Mouse (Mus musculus): ENCODE measurements at regions not wholly inside any gene's neighbourhood (a gene's known extent, or its start where the extent isn't known, plus 50 kb on each side); places are given as distances from the start of the nearest gene placed in this dataset.

- DNase-seq (ENCODE audit: low spot score) = no peak
Observed at GRCm38 (mm10) chr13:97616919-97617318, 143.5 kb downstream of the Gm10260 start.

- DNase-seq (ENCODE audit: low spot score) = peak; percentile 6
Observed at GRCm38 (mm10) chr13:97607221-97607723, 153.2 kb downstream of the Gm10260 start.

GRCm38 (mm10) chr13:97604451-97604850 is 156.0 kb downstream of the Gm10260 start:
- DNase-seq (ENCODE audit: low spot score) = no peak

DNA sequence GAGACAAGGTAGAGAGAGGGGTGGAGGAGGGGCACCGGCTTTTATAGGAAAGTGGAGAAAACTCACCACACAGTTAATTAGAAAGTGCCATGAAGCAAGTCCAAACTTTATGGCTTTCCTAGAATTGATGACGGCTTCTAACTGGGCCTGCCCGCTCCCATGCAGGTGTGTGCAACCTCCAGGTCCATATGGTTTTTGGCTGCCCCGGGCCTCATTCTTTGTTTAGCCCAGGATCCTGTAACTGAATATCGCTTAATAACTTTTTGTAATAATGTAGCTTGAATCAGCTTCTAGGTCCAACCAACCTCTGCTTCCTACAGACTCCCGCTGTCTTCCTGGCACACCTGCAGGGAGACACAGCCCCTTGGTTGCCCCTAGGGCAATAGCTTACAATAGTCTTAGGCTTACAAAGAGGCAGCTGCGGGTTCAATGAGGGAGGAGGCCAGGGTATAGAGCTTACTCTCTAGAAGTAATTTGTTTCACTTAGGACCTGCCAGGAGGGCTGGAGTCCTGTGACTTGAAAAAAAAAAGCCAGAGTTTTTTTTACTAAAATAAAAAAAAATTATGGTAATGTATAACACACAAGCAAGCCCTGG is 159.2 kb downstream of the Gm10260 start:
- no peak for DNase-seq (ENCODE audit: low spot score)

- DNase-seq (ENCODE audit: low spot score) = no peak
Observed at GRCm38 (mm10) chr13:97600136-97600535, 160.3 kb downstream of the Gm10260 start.

- no peak for DNase-seq (ENCODE audit: low spot score)
Observed at GRCm38 (mm10) chr13:97598507-97599431, 161.7 kb downstream of the Gm10260 start.

DNA sequence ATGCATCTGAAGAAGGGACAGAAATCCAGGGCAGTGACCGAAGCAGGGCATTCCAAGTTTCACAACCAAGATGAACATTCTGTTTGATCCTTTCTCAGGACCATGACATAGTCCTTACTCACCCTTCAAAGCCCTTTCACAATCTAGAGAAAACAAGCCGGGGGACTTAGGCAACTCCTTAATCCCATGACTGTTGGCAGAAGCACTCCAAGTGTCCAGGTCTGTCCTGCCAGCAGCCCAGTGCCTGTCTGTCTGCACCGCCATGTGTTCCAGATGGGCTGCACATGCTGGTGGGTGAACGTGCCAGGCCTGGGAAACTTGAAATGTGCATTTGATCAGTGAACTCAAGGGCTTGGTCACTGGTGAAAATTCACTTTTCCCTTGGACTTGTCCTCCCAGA is 165.6 kb downstream of the Gm10260 start:
- DNase-seq (ENCODE audit: low spot score) = no peak

GRCm38 (mm10) chr13:97589626-97590025 is 170.8 kb downstream of the Gm10260 start:
- no peak for DNase-seq (ENCODE audit: low spot score)

DNA sequence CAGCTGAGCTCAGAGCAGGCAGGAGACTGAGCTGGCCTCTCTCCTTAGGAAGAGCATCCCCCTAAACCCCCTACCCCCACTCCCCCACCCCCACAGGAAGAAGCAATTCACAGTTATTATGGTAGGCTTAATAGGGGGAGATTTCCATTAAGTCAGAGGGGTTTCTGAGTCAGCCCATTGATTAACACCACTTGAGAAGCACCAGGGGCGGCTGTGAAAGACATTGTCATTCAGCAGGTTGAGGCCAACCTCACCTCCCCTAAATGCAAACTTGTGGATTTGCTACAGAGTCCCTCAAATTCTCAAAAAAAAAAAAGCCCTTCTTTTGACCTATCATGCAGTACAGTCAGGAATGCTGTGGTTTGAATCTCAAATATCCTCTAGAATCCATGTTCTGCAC is 172.3 kb downstream of the Gm10260 start:
- no peak for DNase-seq (ENCODE audit: low spot score)

DNA sequence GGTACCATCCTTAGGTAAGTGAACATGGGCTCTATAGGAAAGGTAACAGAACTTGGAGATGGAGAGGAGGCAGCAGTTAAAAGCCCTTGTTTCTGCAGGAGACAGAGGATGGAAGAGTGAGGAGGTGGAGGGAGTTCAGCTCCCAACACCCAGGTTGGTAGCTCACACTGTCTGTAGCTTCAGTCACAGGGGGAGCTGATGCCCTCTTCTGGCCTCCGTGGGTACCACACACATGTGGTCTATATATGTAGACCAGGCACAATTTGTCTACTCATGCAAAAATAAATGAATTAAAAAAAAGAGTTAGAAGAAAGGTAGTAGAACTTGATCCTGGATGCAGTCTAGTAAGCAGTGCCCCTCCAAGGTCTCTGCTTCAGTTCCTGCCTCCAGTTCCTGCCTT is 173.3 kb downstream of the Gm10260 start:
- no peak for DNase-seq (ENCODE audit: low spot score)

- no peak for DNase-seq (ENCODE audit: low spot score)
Observed at GRCm38 (mm10) chr13:97584045-97584444, 176.4 kb downstream of the Gm10260 start.

DNA sequence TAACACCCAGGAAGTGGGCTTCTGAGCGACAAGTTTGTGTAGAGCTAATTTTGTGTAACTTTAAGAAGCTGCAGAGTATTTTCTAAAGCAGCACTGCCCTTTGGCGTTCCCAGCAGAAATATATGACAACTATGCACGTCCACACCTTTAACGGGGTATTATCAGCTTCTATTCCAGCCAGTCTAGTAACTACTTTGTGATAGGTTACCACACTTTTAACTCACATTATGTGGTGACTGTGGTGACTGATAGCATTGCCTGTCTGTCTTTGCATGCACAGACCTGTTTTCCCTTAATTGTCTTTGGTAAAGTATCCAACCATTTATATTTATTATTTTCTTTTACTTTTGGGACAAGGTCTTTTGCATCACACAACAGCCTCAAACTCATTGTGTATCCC is 179.1 kb downstream of the Gm10260 start:
- no peak for DNase-seq (ENCODE audit: low spot score)

GRCm38 (mm10) chr13:97580241-97580874 is 180.1 kb downstream of the Gm10260 start:
- no peak for DNase-seq (ENCODE audit: low spot score)

GRCm38 (mm10) chr13:97578595-97578994 is 181.8 kb downstream of the Gm10260 start:
- no peak for DNase-seq (ENCODE audit: low spot score)

DNA sequence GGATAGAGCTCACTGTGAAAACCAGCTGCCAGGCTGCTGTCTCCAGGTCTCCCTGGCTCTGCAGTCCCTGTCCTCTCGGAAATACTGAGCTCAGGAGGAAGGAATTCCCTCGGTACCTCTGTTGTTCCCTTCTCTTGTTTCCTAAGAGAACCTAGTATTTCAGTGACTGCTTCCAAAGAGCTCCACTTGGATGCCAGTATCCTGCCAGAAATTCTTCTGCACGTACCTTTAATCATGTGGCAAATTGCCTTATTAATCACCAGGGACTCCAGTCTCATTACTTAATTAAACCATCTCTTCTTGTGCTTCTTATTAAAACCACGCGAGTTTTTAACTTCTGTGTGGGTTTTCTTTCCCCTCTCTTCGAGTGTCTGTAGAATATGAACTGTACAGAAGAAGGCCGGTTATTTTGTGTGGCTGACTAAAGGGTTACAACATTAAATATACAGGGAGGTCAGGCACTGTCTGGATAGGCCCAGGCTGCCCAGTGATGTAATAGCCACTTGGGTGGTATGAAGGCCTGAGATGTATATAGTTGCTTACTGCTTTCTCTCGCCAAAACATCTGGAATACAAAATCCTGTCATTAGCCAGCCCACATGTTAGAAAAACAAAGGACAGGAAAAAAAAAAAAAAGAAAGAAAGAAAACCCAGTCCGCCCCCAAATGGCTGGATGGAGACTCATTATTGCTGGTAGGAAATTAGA is 183.2 kb downstream of the Gm10260 start:
- DNase-seq (ENCODE audit: low spot score) = no peak

DNA sequence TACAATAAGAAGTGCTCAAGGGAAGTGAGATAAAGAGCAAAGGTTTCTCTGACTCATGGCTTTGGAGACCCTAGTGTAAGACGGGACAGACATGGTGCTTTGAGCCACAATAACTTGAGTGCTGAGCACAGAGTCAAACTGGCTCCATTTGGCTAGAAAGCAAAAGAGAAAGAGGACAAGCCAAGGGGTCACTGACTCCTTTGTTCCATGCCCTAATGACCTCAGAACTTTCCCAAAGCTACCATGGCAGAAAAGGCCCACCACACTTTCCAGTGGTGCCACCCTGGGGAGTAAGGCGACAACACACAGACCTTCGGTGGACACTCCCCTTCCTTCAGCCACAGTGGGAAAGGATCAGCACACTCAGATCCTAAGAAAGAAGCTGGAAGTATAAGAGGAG is 186.8 kb downstream of the Gm10260 start:
- DNase-seq (ENCODE audit: low spot score) = no peak

DNA sequence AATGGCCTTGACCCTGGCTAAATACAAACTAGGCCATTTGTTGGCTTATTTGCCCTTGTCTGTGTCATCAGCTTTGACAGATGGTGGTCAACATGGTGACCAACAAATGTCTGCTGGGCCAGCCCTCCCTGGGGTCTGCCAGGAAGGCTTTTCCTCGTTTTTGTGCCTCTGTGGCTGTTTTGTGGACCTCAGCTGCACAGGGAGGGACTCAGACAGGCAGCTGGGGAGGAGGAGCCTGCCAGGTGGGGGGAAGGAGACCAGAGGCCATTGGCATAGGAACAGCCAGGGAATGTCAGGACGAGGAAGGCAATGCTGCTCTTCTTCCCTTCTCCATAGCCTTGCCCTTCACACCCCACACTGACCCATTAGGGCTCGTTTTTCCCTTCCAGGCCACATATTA is 188.1 kb downstream of the Gm10260 start:
- DNase-seq (ENCODE audit: low spot score) = no peak

- no peak for DNase-seq (ENCODE audit: low spot score)
Observed at GRCm38 (mm10) chr13:97570009-97570408, 190.4 kb downstream of the Gm10260 start.

DNA sequence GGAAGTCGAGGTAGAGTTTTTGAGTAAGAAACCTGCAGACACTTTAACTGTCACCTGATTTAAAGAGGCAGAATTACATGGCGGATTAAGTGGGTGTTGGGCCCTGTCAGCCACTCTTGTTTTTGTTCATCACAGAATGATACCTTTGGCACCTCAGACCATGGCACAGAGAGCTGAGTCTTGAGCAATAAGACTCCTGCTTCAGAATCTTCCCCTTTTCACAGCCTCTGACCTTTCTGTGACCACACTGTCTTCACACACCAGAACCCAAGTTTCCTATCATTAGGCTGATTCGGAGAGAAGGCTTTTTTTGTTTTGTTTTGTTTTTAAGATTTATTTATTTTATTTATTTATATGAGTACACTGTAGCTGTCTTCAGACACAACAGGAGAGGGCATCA is 192.8 kb downstream of the Gm10260 start:
- DNase-seq (ENCODE audit: low spot score) = no peak

GRCm38 (mm10) chr13:97566071-97566470 is 194.4 kb downstream of the Gm10260 start:
- no peak for DNase-seq (ENCODE audit: low spot score)

GRCm38 (mm10) chr13:97562241-97562640 is 198.2 kb downstream of the Gm10260 start:
- DNase-seq (ENCODE audit: low spot score) = no peak

DNA sequence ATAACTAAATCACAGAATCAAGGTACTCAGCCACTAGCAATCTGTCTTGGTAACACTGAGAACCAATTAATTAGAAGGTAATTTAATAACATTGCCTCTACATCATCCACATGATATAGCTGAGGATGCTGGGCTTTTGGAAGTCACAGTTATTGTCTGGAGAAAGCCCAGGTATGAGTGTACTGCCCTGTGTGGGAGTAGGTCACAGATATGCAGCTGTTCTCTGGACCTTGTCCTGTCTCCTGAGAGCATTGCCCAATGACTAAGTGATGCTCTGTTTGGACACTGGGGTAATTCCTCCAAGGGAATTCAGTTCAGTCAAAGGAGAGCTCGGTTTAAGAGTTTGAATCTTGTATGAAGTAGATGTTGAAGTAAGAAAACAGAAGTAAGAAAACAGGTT is 199.6 kb downstream of the Gm10260 start:
- DNase-seq (ENCODE audit: low spot score) = no peak

Measured in spleen, adult 12 weeks (tissue).